Mouse (Mus musculus) liver, adult 2 months (tissue): ENCODE results near the gene Sorbs2. TPM values are rescaled to one million over a fixed set of nuclear protein-coding genes. Genes with fewer than 3 reads are reported as not detected.

Experiments
- DNase-seq: peaks from one replicate; pipeline ENCODE4 v3.0.0-alpha.2; 2011; ENCODE audit warnings: low read depth, low spot score; ENCODE audit errors: extremely low read depth
- H3K27ac ChIP-seq: fragments of 200-500 bp; replicated peaks from 2 replicates; pipeline ENCODE4 v1.5.1; 2012; ENCODE audit warnings: low read depth, mild to moderate bottlenecking, control low read depth, inconsistent platforms, low read length; ENCODE audit not compliant: insufficient read depth
- H3K27me3 ChIP-seq: fragments of 200-500 bp; 2 replicates; pipeline ENCODE4 v1.6.1; 2012; ENCODE audit warnings: mild to moderate bottlenecking, moderate library complexity, low read length, inconsistent platforms; ENCODE audit not compliant: control insufficient read depth, insufficient read depth
- H3K36me3 ChIP-seq: fragments of 200-500 bp; 2 replicates; pipeline ENCODE4 v1.6.1; 2012; ENCODE audit warnings: low read length, inconsistent platforms; ENCODE audit not compliant: control insufficient read depth, insufficient read depth
- H3K4me1 ChIP-seq: fragments of 200-500 bp; 2 replicates; pipeline ENCODE4 v1.6.1; 2011; ENCODE audit warnings: low read length; ENCODE audit not compliant: control insufficient read depth, insufficient read depth
- H3K4me3 ChIP-seq: fragments of 200-500 bp; 2 replicates; pipeline ENCODE4 v1.5.1; 2011; ENCODE audit warnings: low read depth, mild to moderate bottlenecking, control low read depth, low read length, moderate library complexity; ENCODE audit not compliant: insufficient read depth
- H3K79me2 ChIP-seq: fragments of 200-500 bp; 2 replicates; pipeline ENCODE4 v1.6.1; 2012; ENCODE audit warnings: inconsistent platforms, mild to moderate bottlenecking, low read length, moderate library complexity; ENCODE audit not compliant: control insufficient read depth, insufficient read depth
- H3K9ac ChIP-seq: fragments of 200-500 bp; 2 replicates; pipeline ENCODE4 v1.6.1; 2012; ENCODE audit warnings: low read depth, mild to moderate bottlenecking, control low read depth, inconsistent platforms, low read length
- CTCF ChIP-seq: fragments of 200-500 bp; IDR thresholded peaks from 2 replicates; pipeline ENCODE4 v1.5.1; 2011; ENCODE audit warnings: low read depth, low read length, control low read depth
- POLR2A ChIP-seq: fragments of 200-500 bp; IDR thresholded peaks from 2 replicates; pipeline ENCODE4 v1.6.1; 2011; ENCODE audit warnings: low read length, control low read depth; ENCODE audit not compliant: insufficient read depth; ENCODE audit errors: extremely low read depth
- WGBS: fragments of 180-500 bp; shearing (Covaris S2); methylation state at CpG from one replicate; pipeline ENCODE4 v1.1.7; 2018; 5-methylcytosine and 5-hydroxymethylcytosine counted together
- polyA plus RNA-seq: library from polyadenylated mRNA; depleted of rRNA; stranded (reverse); fragments of >200 nt; gene quantifications from 2 replicates; pipeline ENCODE4 v1.2.3, GENCODE M21; 2012; rRNA removed
- total RNA-seq: library from RNA; depleted of rRNA; stranded (reverse); fragments of >200 nt; gene quantifications from 2 replicates; pipeline ENCODE4 v1.2.3, GENCODE M21; 2014; rRNA removed

Sorbs2 gene
- total and polyA plus RNA-seq, 2 experiments = 40.7 to 51.9 TPM

DNA sequence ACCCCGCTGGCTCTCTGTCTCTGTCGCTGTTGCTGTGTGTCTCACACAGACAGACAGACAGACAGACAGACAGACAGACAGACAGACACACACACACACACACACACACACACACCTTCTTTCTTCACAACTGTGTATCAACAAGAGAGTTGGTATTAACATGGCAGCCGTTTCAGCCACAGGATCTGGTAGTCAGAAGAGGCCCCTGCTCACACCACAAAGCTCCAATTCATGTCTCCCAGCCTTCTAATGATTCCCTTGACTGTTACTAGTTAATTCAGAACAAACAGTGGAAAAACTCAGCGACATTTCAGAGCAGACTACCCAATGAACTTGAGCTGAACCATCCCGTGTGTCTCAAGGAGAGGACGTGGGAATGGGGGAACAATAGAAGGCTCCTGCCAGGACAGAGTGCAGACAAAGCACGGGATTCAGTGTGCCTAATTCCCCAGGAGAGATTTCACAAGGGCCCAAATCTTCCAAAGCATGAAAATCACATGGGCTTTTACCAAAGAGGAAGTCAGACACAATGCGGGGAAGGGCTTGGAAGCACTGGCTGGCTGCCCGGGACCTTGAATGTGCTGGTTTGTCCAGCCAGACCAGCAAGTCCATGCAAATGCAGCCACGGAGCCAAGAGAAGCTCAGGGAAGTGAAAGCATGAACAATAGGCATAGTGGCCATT, 367.5 kb downstream of the Sorbs2 start:
- H3K9ac ChIP-seq = no peak overlapping the region
- no peak for TF ChIP-seq POLR2A
- TF ChIP-seq CTCF = no peak
- H3K79me2 ChIP-seq = no peaks in the 10 kb centered on the region
- 45% methylated on average over 10 of the region's 10 CpGs for WGBS
- no peaks in the 10 kb centered on the region for H3K36me3 ChIP-seq
- no peaks in the 10 kb centered on the region for H3K4me1 ChIP-seq
- DNase-seq = peak; percentile 29
- H3K4me3 ChIP-seq = no peak overlapping the region
- H3K27me3 ChIP-seq = no peaks in the 10 kb centered on the region; the same call in 1 of the 2 replicates
- peak overlapping the region; percentile 39; the same call in 1 of the 2 replicates for H3K27ac ChIP-seq

DNA sequence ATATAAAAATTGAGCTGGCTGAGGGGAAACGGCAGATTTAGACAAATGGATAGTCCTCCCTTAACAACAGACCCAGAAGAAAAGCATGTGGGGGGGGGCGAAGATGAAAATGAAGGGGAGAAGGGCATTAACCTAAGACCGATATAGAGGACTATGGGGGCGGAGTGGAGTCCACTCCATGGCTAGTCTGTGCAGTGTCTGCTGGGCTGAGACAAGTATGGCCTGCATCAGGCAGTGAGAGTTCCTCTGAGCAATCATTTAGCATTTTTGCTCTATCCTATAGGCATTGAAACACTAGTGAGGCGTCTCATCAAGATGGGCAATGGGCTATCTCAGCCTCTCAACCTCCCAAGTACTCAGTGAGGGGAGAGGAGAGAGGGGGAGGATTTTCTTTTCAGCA, 368.8 kb downstream of the Sorbs2 start:
- Histone ChIP-seq H3K4me1 (no peaks in the 10 kb centered on the region), H3K79me2 (no peaks in the 10 kb centered on the region), H3K9ac (no peak overlapping the region), H3K4me3 (no peak overlapping the region), H3K27me3 (no peaks in the 10 kb centered on the region; the same call in 1 of the 2 replicates), H3K36me3 (no peaks in the 10 kb centered on the region), H3K27ac (no peak overlapping the region)
- 90% methylated on average over 5 of the region's 5 CpGs for WGBS
- DNase-seq = no peak
- TF ChIP-seq POLR2A = no peak
- no peak for TF ChIP-seq CTCF

Other genes starting within 250 kb of the Sorbs2 start
- gene F11, start 245.8 kb upstream of the Sorbs2 start, total RNA-seq = 80.9 and 92.1 TPM in 2 replicates
- gene F11, start 245.8 kb upstream of the Sorbs2 start, polyA plus RNA-seq = 21.6 and 26.1 TPM in 2 replicates
- gene Klkb1, start 212.9 kb upstream of the Sorbs2 start, total RNA-seq = 205 and 206 TPM in 2 replicates
- gene Klkb1, start 212.9 kb upstream of the Sorbs2 start, polyA plus RNA-seq = 62.6 and 67.7 TPM in 2 replicates
- 0.37 and 1.3 TPM in 2 replicates for gene Gm45753, start 199.3 kb upstream of the Sorbs2 start, total RNA-seq
- 0.21 and 0.24 TPM in 2 replicates for gene Gm45753, start 199.3 kb upstream of the Sorbs2 start, polyA plus RNA-seq
- gene Cyp4v3, start 174.6 kb upstream of the Sorbs2 start, total RNA-seq = 170 and 235 TPM in 2 replicates
- gene Cyp4v3, start 174.6 kb upstream of the Sorbs2 start, polyA plus RNA-seq = 60.2 and 66.1 TPM in 2 replicates
- gene Fam149a, start 125.5 kb upstream of the Sorbs2 start, total RNA-seq = 8.3 and 8.7 TPM in 2 replicates
- 10.7 and 11.1 TPM in 2 replicates for gene Fam149a, start 125.5 kb upstream of the Sorbs2 start, polyA plus RNA-seq
- 3.6 and 5.3 TPM in 2 replicates for gene Tlr3, start 96.7 kb upstream of the Sorbs2 start, total RNA-seq
- gene Tlr3, start 96.7 kb upstream of the Sorbs2 start, polyA plus RNA-seq = 1.2 and 2.6 TPM in 2 replicates